Mouse (Mus musculus): Measurements from ENCODE around the gene Uggt1. TPM values are rescaled to one million over a fixed set of nuclear protein-coding genes. Genes with fewer than 3 reads are reported as not detected.

Uggt1 gene
- polyA plus RNA-seq, 1 experiment from 2014 or later: 59.8 TPM

GRCm38 (mm10) chr1:36272546-36272945 is 28.0 kb upstream of the Uggt1 start:
- Histone ChIP-seq H3K9ac (no peak overlapping the region), H3K36me3 (replicated peaks; ENCODE audit: control insufficient read depth, insufficient read depth) (no peaks in the 10 kb centered on the region), H3K27ac (no peak overlapping the region), H3K4me1 (replicated peaks; ENCODE audit: control insufficient read depth, insufficient read depth, low read length) (no peaks in the 10 kb centered on the region), H3K9me3 (ENCODE audit: control insufficient read depth, low read length) (no peaks in the 10 kb centered on the region), H3K4me2 (replicated peaks) (no peak overlapping the region), H3K27me3 (ENCODE audit: control insufficient read depth, insufficient read depth, low read length) (0 out of 2 replicates have a peak, but pooled peaks cover 5% of the 10 kb centered on the region), H3K4me3 (replicated peaks; ENCODE audit: low read length) (no peak overlapping the region)
- WGBS: 81% methylated on average over 5 of the region's 5 CpGs
- no peak for DNase-seq (ENCODE audit: low spot score)
- ATAC-seq (ENCODE audit: low FRiP score): no peak

- H3K9me3 ChIP-seq (ENCODE audit: control insufficient read depth, low read length): no peaks in the 10 kb centered on the region
- DNase-seq (ENCODE audit: low spot score): no peak
- H3K36me3 ChIP-seq (replicated peaks; ENCODE audit: control insufficient read depth, insufficient read depth): no peaks in the 10 kb centered on the region
- no peak overlapping the region for H3K9ac ChIP-seq
- H3K4me1 ChIP-seq (replicated peaks; ENCODE audit: control insufficient read depth, insufficient read depth, low read length): no peaks in the 10 kb centered on the region
- WGBS: 75% methylated on average over 8 of the region's 8 CpGs
- 0 out of 2 replicates have a peak, but pooled peaks cover 5% of the 10 kb centered on the region for H3K27me3 ChIP-seq (ENCODE audit: control insufficient read depth, insufficient read depth, low read length)
- no peak overlapping the region for H3K4me3 ChIP-seq (replicated peaks; ENCODE audit: low read length)
- no peak overlapping the region for H3K27ac ChIP-seq
- H3K4me2 ChIP-seq (replicated peaks): no peak overlapping the region
- ATAC-seq (ENCODE audit: low FRiP score): no peak
Observed at GRCm38 (mm10) chr1:36271516-36272230, 27.2 kb upstream of the Uggt1 start.

- Histone ChIP-seq H3K4me2 (replicated peaks) (no peak overlapping the region), H3K9me3 (ENCODE audit: control insufficient read depth, low read length) (no peaks in the 10 kb centered on the region), H3K4me3 (replicated peaks; ENCODE audit: low read length) (no peak overlapping the region), H3K4me1 (replicated peaks; ENCODE audit: control insufficient read depth, insufficient read depth, low read length) (no peaks in the 10 kb centered on the region), H3K36me3 (replicated peaks; ENCODE audit: control insufficient read depth, insufficient read depth) (no peaks in the 10 kb centered on the region), H3K27me3 (ENCODE audit: control insufficient read depth, insufficient read depth, low read length) (0 out of 2 replicates have a peak, but pooled peaks cover 5% of the 10 kb centered on the region), H3K9ac (no peak overlapping the region), H3K27ac (no peak overlapping the region)
- WGBS: 64% methylated on average over 3 of the region's 3 CpGs
- ATAC-seq (ENCODE audit: low FRiP score) (no peak), DNase-seq (ENCODE audit: low spot score) (no peak)
Observed at GRCm38 (mm10) chr1:36270666-36271065, 26.1 kb upstream of the Uggt1 start.

GRCm38 (mm10) chr1:36269121-36269795 is 24.7 kb upstream of the Uggt1 start:
- Histone ChIP-seq H3K27me3 (ENCODE audit: control insufficient read depth, insufficient read depth, low read length) (0 out of 2 replicates have a peak, but pooled peaks cover 5% of the 10 kb centered on the region), H3K36me3 (replicated peaks; ENCODE audit: control insufficient read depth, insufficient read depth) (no peaks in the 10 kb centered on the region), H3K9me3 (ENCODE audit: control insufficient read depth, low read length) (no peaks in the 10 kb centered on the region), H3K4me3 (replicated peaks; ENCODE audit: low read length) (peak overlapping the region; percentile 20), H3K9ac (0 out of 2 replicates have a peak overlapping the region, but pooled peaks have one; percentile 16), H3K27ac (no peak overlapping the region), H3K4me2 (replicated peaks) (peak overlapping the region; percentile 46), H3K4me1 (replicated peaks; ENCODE audit: control insufficient read depth, insufficient read depth, low read length) (no peaks in the 10 kb centered on the region)
- 48% methylated on average over 54 of the region's 54 CpGs for WGBS
- no peak for DNase-seq (ENCODE audit: low spot score)
- ATAC-seq (ENCODE audit: low FRiP score): no peak

- H3K27ac ChIP-seq: no peak overlapping the region
- no peak overlapping the region for H3K4me2 ChIP-seq (replicated peaks)
- no peak overlapping the region for H3K4me3 ChIP-seq (replicated peaks; ENCODE audit: low read length)
Observed at GRCm38 (mm10) chr1:36267595-36267994, 23.1 kb upstream of the Uggt1 start.

GRCm38 (mm10) chr1:36266293-36266692 is 21.8 kb upstream of the Uggt1 start:
- H3K36me3 ChIP-seq (replicated peaks; ENCODE audit: control insufficient read depth, insufficient read depth): no peaks in the 10 kb centered on the region
- no peaks in the 10 kb centered on the region for H3K4me1 ChIP-seq (replicated peaks; ENCODE audit: control insufficient read depth, insufficient read depth, low read length)
- 0 out of 2 replicates have a peak, but pooled peaks cover 5% of the 10 kb centered on the region for H3K27me3 ChIP-seq (ENCODE audit: control insufficient read depth, insufficient read depth, low read length)
- 89% methylated on average over 6 of the region's 6 CpGs for WGBS
- H3K9me3 ChIP-seq (ENCODE audit: control insufficient read depth, low read length): no peaks in the 10 kb centered on the region
- ATAC-seq (ENCODE audit: low FRiP score) (no peak), DNase-seq (ENCODE audit: low spot score) (no peak)
- H3K9ac ChIP-seq: no peak overlapping the region
- H3K4me2 ChIP-seq (replicated peaks): no peak overlapping the region
- no peak overlapping the region for H3K4me3 ChIP-seq (replicated peaks; ENCODE audit: low read length)
- H3K27ac ChIP-seq: no peak overlapping the region

More at GRCm38 (mm10) chr1:36267595-36267994, 23.1 kb upstream of the Uggt1 start:
- ATAC-seq (ENCODE audit: low FRiP score): no peak
- 95% methylated on average over 3 of the region's 3 CpGs for WGBS
- Histone ChIP-seq H3K4me1 (replicated peaks; ENCODE audit: control insufficient read depth, insufficient read depth, low read length) (no peaks in the 10 kb centered on the region), H3K36me3 (replicated peaks; ENCODE audit: control insufficient read depth, insufficient read depth) (no peaks in the 10 kb centered on the region), H3K9ac (no peak overlapping the region), H3K27me3 (ENCODE audit: control insufficient read depth, insufficient read depth, low read length) (0 out of 2 replicates have a peak, but pooled peaks cover 5% of the 10 kb centered on the region), H3K9me3 (ENCODE audit: control insufficient read depth, low read length) (no peaks in the 10 kb centered on the region)
- no peak for DNase-seq (ENCODE audit: low spot score)

GRCm38 (mm10) chr1:36263833-36264488 is 19.4 kb upstream of the Uggt1 start:
- Histone ChIP-seq H3K9ac (no peak overlapping the region), H3K36me3 (replicated peaks; ENCODE audit: control insufficient read depth, insufficient read depth) (no peaks in the 10 kb centered on the region), H3K27ac (no peak overlapping the region), H3K4me1 (replicated peaks; ENCODE audit: control insufficient read depth, insufficient read depth, low read length) (no peaks in the 10 kb centered on the region), H3K4me2 (replicated peaks) (no peak overlapping the region), H3K4me3 (replicated peaks; ENCODE audit: low read length) (no peak overlapping the region), H3K27me3 (ENCODE audit: control insufficient read depth, insufficient read depth, low read length) (no peaks in the 10 kb centered on the region), H3K9me3 (ENCODE audit: control insufficient read depth, low read length) (no peaks in the 10 kb centered on the region)
- no peak for DNase-seq (ENCODE audit: low spot score)
- 77% methylated on average over 13 of the region's 13 CpGs for WGBS
- no peak for ATAC-seq (ENCODE audit: low FRiP score)

GRCm38 (mm10) chr1:36261708-36262504 is 17.4 kb upstream of the Uggt1 start:
- H3K36me3 ChIP-seq (replicated peaks; ENCODE audit: control insufficient read depth, insufficient read depth): no peaks in the 10 kb centered on the region
- H3K27me3 ChIP-seq (ENCODE audit: control insufficient read depth, insufficient read depth, low read length): no peaks in the 10 kb centered on the region
- H3K4me2 ChIP-seq (replicated peaks): no peak overlapping the region
- DNase-seq (ENCODE audit: low spot score) (no peak), ATAC-seq (ENCODE audit: low FRiP score) (no peak)
- no peak overlapping the region for H3K27ac ChIP-seq
- H3K4me3 ChIP-seq (replicated peaks; ENCODE audit: low read length): no peak overlapping the region
- no peaks in the 10 kb centered on the region for H3K4me1 ChIP-seq (replicated peaks; ENCODE audit: control insufficient read depth, insufficient read depth, low read length)
- H3K9me3 ChIP-seq (ENCODE audit: control insufficient read depth, low read length): no peaks in the 10 kb centered on the region
- 85% methylated on average over 19 of the region's 19 CpGs for WGBS
- H3K9ac ChIP-seq: no peak overlapping the region

All from hindbrain, embryonic 14.5 days (tissue).